Mouse (Mus musculus) neural tube, embryonic 11.5 days (tissue): Measurements from ENCODE around the gene Nsfl1c. TPM values are rescaled to one million over a fixed set of nuclear protein-coding genes. Genes with fewer than 3 reads are reported as not detected.
A peak's percentile ranks its signal among the peaks of the same experiment; 100 is the strongest.

Source experiments
- ATAC-seq: fragments of 200-750 bp; cut with Nextera tagmentation; 2 replicates; pipeline ENCODE4 v1.8.0; 2017; ENCODE audit warnings: moderate number of reproducible peaks, mild to moderate bottlenecking, moderate TSS enrichment, moderate library complexity; ENCODE audit not compliant: insufficient read depth, low FRiP score, low TSS enrichment
- DNase-seq: peaks from one replicate; pipeline ENCODE4 v3.0.0-alpha.2; 2015; ENCODE audit warnings: low spot score
- H3K27ac ChIP-seq: fragments of 300-500 bp; sonication (generic); 2 replicates; pipeline ENCODE4 v1.5.1; 2014; ENCODE audit warnings: low read depth, mild to moderate bottlenecking, low read length
- H3K27me3 ChIP-seq: fragments of 300-500 bp; sonication (generic); 2 replicates; pipeline ENCODE4 v1.6.1; 2014; ENCODE audit warnings: mild to moderate bottlenecking, low read length, mixed read lengths; ENCODE audit not compliant: control insufficient read depth, insufficient read depth
- H3K36me3 ChIP-seq: fragments of 300-500 bp; sonication (generic); 2 replicates; pipeline ENCODE4 v1.6.1; 2014; ENCODE audit warnings: mild to moderate bottlenecking, low read length, moderate library complexity, mixed read lengths; ENCODE audit not compliant: control insufficient read depth, insufficient read depth
- H3K4me1 ChIP-seq: fragments of 300-500 bp; sonication (generic); 2 replicates; pipeline ENCODE4 v1.6.1; 2014; ENCODE audit warnings: low read length, mixed read lengths; ENCODE audit not compliant: control insufficient read depth, insufficient read depth
- H3K4me2 ChIP-seq: fragments of 300-500 bp; sonication (generic); 2 replicates; pipeline ENCODE4 v1.6.1; 2014; ENCODE audit warnings: low read depth, mild to moderate bottlenecking, moderate library complexity
- H3K4me3 ChIP-seq: fragments of 300-500 bp; sonication (generic); 2 replicates; pipeline ENCODE4 v1.5.1; 2014; ENCODE audit warnings: low read depth, low read length
- H3K9ac ChIP-seq: fragments of 300-500 bp; sonication (generic); 2 replicates; pipeline ENCODE4 v1.6.1; 2014; ENCODE audit warnings: mild to moderate bottlenecking, low read length
- H3K9me3 ChIP-seq: fragments of 300-500 bp; sonication (generic); 2 replicates; pipeline ENCODE4 v1.6.1; 2016; ENCODE audit warnings: low read length; ENCODE audit not compliant: control insufficient read depth
- WGBS: fragments of 180-500 bp; shearing (Covaris S2); extraction: QIAGEN DNeasy Blood & Tissue Kit; methylation state at CpG from one replicate; pipeline ENCODE4 v1.1.7; 2014; 5-methylcytosine and 5-hydroxymethylcytosine counted together
- polyA plus RNA-seq: library from polyadenylated mRNA; unstranded; fragments of >200 nt; fragmentation: Nextera tagmentation; extraction: Ambion mirVana; gene quantifications from 2 replicates; pipeline ENCODE4 v1.2.1, GENCODE M21; 2014

The Nsfl1c gene
- polyA plus RNA-seq, 1 experiment from 2014 or later, result 297 TPM

DNA sequence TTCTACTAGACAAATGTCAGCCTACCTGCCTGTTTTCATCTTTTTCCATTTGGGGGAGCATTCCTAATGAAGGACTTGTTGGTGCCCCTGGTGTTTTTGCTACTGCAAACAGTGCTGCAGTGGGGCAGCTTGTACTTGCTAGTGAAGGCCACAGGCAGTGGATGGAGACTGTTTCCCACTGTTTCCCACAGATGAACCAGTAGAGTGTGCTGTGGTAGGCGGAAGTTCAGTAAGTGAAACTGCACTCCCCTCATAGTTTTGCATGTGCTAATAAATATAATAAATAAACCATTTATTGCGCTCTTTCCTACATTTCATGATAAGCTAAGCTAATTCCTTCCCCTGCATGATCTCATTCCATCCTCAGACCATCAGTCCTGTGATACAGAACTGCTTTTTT, 25.0 kb downstream of the Nsfl1c start:
- WGBS, result 93% methylated on average over 2 of the region's 2 CpGs
- H3K36me3 ChIP-seq, result peaks cover 6% of the 10 kb centered on the region
- ATAC-seq, result no peak

DNA sequence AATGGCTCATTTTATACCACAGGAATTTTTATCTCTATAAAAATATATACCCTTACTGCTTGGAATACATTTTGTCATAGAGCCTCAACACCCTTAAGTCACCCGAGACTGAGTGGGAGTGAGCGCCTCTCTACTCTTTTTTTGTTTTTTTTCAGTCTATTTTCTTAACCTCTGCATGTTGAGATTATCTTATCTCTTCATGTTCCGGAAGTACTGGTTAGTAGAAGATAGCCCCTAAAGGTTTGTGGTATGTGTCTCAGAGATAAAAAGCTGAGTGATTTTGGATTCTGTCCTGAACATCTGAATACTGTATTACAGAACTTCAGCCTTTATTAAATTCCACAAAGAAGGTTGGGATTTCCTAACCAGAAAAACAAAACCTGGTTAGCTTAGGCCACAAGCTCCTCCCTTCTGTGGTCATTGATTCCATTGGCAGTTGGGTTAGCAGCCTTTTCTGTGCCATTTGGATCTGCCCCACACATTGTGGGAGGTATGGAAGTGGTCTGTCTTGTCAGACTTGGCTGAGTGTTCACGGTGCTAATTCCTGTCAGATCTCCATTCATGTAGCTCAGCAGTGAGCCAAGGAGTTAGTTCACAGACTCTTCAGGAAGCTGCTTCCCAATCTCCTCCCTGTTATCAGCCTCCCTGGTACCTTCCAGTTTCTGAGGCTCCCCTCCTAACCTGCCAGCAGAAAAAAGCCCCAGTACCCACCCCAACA, 30.5 kb downstream of the Nsfl1c start:
- H3K4me2 ChIP-seq, result no peak overlapping the region
- ATAC-seq (no peak), DNase-seq (no peak)
- H3K4me3 ChIP-seq, result no peak overlapping the region
- 76% methylated on average over 4 of the region's 4 CpGs for WGBS
- no peak overlapping the region for H3K27ac ChIP-seq
- H3K9ac ChIP-seq, result no peak overlapping the region
- no peaks in the 10 kb centered on the region for H3K9me3 ChIP-seq
- H3K27me3 ChIP-seq, result no peaks in the 10 kb centered on the region
- no peaks in the 10 kb centered on the region for H3K4me1 ChIP-seq
- H3K36me3 ChIP-seq, result no peaks in the 10 kb centered on the region

More for the DNA sequence above, 25.0 kb downstream of the Nsfl1c start:
- Histone ChIP-seq H3K9ac (no peak overlapping the region), H3K4me3 (no peak overlapping the region), H3K4me2 (no peak overlapping the region), H3K27me3 (no peaks in the 10 kb centered on the region), H3K4me1 (no peaks in the 10 kb centered on the region), H3K27ac (no peak overlapping the region), H3K9me3 (no peaks in the 10 kb centered on the region)
- no peak for DNase-seq

DNA sequence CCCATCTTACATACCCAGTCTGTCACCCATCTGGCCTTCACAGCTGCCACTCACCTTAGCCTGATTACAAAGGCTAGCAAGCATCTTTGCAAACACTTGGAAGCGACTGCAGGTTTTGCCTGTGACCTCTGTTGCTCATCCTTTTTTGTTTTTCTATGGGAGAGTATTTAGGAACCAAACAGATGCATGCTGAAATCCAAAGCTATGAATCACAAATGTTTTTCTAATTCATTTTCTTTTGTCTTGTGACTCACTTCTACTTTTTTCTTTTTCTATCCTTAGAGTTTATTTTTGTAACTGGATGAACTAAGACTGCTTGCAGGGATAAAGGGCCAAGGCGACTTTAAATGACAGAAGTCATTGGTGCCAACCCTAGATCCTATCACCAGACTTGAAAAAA, 31.5 kb downstream of the Nsfl1c start:
- H3K36me3 ChIP-seq, result no peaks in the 10 kb centered on the region
- H3K4me1 ChIP-seq, result no peaks in the 10 kb centered on the region
- H3K4me2 ChIP-seq, result no peak overlapping the region
- no peak for ATAC-seq
- H3K27me3 ChIP-seq, result no peaks in the 10 kb centered on the region
- H3K9me3 ChIP-seq, result no peaks in the 10 kb centered on the region
- WGBS, result 79% methylated on average over 2 of the region's 2 CpGs
- H3K4me3 ChIP-seq, result no peak overlapping the region
- H3K27ac ChIP-seq, result no peak overlapping the region
- no peak for DNase-seq
- H3K9ac ChIP-seq, result no peak overlapping the region

DNA sequence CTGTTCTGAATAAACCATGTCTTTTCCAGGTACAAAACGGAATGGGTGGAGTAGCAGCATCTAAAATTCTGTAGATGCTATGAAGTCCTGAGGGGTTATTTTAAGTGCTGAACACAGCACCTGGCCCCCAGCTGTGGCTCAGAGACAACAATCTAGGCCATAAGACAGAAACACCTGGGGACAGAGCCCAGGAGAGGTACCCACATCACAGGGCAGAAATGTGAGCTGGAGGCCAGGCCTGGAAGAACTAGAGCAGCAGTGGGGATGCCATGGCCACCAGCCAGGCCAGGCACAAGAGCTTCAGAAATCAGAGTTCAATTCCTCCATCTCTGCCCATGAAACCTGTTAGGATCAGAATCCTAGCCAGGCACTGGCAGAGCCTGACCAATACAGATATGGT, 34.1 kb downstream of the Nsfl1c start:
- DNase-seq (no peak), ATAC-seq (no peak)
- no peaks in the 10 kb centered on the region for H3K27me3 ChIP-seq
- H3K9ac ChIP-seq, result no peak overlapping the region
- no peak overlapping the region for H3K4me3 ChIP-seq
- 77% methylated on average over 1 of the region's 1 CpGs for WGBS
- no peak overlapping the region for H3K27ac ChIP-seq
- no peaks in the 10 kb centered on the region for H3K36me3 ChIP-seq
- no peaks in the 10 kb centered on the region for H3K9me3 ChIP-seq
- no peaks in the 10 kb centered on the region for H3K4me1 ChIP-seq
- no peak overlapping the region for H3K4me2 ChIP-seq

DNA sequence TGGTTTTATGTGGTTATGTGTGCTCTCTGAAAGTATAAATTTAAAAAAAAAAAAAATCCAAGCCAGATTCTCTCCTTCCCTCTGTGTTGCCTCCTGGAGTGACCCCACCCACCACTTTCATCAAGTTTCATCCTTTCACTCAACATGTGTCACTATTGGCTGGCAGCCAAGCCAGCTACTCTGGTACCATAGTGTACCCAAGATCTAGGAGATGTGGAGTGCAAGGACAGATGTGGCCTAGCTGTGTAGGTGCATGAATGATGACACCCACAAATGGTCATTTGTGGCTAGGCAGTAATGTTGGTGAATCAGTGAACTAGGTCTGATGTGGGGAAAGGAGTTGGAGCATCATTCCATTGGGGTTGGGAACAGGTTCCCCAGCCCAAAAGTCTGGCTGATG, 35.2 kb downstream of the Nsfl1c start:
- ATAC-seq, result no peak
- H3K4me3 ChIP-seq, result no peak overlapping the region

DNA sequence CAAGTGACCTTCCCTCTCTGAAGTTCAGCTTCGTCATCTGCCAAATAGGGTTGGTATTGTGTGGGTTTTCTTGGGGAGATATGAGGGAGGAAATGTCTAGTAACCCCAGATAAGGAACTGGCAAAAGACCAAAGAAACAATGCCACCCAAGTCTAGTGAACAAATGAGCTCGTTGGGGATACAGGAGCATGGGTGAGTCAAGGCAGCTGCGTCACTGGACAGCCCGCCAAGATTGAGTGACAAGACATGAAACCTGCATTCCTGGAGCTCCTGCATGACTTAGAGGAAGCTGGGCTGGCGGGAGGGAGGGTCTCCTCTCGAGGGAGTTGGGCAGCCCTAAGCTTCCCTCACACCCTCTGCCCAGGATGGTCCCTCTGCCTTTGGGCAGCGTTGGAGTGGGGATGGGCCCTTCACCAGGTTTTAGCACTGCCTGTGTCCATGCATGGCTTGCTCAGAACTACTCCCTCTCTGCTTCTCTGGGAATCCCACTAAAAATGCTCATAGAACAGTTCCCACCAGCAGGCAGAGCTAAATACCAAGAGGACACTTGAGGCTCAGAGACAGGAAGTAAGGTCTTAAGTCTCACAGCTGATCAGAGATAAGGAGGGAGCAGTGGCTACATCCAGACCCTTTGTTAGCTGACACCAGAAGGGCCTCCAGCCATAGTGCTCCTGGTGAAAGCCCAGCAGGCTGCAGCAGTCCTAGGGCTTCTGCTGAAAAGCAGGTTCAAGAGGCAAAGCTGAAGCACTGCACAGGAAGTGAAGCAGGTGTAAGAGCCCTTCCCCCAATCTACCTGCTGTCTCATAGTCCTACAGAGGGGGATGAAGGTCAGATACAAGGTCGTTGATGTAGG, 36.6 kb downstream of the Nsfl1c start:
- Histone ChIP-seq H3K4me3 (no peak overlapping the region), H3K9ac (no peak overlapping the region), H3K9me3 (no peaks in the 10 kb centered on the region), H3K4me2 (no peak overlapping the region), H3K27ac (no peak overlapping the region), H3K36me3 (no peaks in the 10 kb centered on the region), H3K27me3 (no peaks in the 10 kb centered on the region), H3K4me1 (no peaks in the 10 kb centered on the region)
- ATAC-seq (no peak), DNase-seq (no peak)
- WGBS, result 69% methylated on average over 8 of the region's 8 CpGs

More for the DNA sequence above, 35.2 kb downstream of the Nsfl1c start:
- no peak for DNase-seq
- Histone ChIP-seq H3K27me3 (no peaks in the 10 kb centered on the region), H3K4me1 (no peaks in the 10 kb centered on the region), H3K4me2 (no peak overlapping the region), H3K9me3 (no peaks in the 10 kb centered on the region), H3K27ac (no peak overlapping the region), H3K9ac (no peak overlapping the region), H3K36me3 (no peaks in the 10 kb centered on the region)

DNA sequence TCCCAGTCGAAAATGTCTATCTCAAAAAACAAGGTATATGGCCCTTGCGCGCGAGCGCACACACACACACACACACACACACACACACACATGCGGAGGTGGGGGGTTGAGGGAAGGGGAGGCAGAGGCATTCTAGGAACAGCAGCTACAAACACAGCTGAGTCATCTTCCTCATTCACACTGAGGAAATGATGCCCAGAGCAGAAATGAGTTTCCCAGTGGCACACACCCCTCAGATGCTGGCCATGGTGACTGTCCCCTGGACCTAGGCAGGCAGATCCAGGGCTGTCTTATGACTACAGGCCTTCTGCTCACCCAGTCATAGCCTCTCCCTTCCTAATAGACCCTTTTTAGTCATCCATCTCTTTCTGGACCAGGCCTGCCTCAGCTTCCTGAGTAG, 39.6 kb downstream of the Nsfl1c start:
- no peak overlapping the region for H3K9ac ChIP-seq

DNA sequence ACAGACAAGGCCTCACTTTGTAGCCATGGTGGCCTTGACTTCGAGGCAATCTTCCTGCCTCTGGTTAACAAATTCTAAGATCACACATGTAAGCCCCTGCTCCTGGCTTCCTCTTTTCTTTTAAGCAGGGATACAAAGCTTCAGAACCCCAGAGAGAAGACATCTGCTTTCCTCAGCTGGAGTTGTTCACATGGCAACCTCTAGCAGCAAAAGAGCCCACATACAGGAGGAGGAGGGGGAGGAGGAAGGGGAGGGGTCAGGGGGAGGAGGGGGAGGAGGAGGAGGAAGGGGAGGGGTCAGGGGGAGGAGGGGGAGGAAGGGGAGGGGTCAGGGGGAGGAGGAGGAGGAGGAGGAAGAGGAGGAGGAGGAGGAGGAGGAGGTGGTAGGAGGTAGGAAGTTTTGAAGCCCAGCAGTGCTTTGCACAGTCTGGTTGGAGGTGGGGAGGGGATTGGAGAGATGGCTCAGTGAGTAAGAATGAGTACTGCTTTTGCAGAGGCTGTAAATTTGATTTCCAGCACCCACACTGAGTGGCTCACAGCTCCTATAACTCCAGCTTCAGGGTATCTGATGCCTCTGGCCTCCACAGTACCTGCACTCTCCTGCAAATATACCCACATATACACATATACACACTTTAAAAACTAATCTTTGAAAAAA, 42.1 kb downstream of the Nsfl1c start:
- H3K4me2 ChIP-seq, result no peak overlapping the region
- H3K27me3 ChIP-seq, result no peaks in the 10 kb centered on the region
- DNase-seq (no peak), ATAC-seq (peak; percentile 43)
- H3K9me3 ChIP-seq, result no peaks in the 10 kb centered on the region
- no peak overlapping the region for H3K27ac ChIP-seq
- no peak overlapping the region for H3K4me3 ChIP-seq
- no peaks in the 10 kb centered on the region for H3K4me1 ChIP-seq
- H3K9ac ChIP-seq, result no peak overlapping the region
- no peaks in the 10 kb centered on the region for H3K36me3 ChIP-seq
- 50% methylated on average over 1 of the region's 1 CpGs for WGBS

More for the DNA sequence above, 39.6 kb downstream of the Nsfl1c start:
- Histone ChIP-seq H3K36me3 (no peaks in the 10 kb centered on the region), H3K9me3 (no peaks in the 10 kb centered on the region), H3K4me1 (no peaks in the 10 kb centered on the region), H3K4me3 (no peak overlapping the region), H3K27me3 (no peaks in the 10 kb centered on the region), H3K27ac (no peak overlapping the region), H3K4me2 (no peak overlapping the region)
- ATAC-seq, result no peak
- WGBS, result 91% methylated on average over 6 of the region's 6 CpGs
- no peak for DNase-seq
